Comparison of ENCODE assay signal across 16 mouse cellular contexts in genomic region chr16:86475145-86475544, GRCm38 (mm10).
DNase-seq lines count a peak whose midpoint lies in the region; ATAC-seq and TF ChIP-seq lines count a peak whose summit lies in the region.
"Had no signal": no experiment of that assay in that cellular context is flagged by ENCODE, and none has a peak within 500 bp of the region (broad histone marks: within the 10 kb centered on the region; RNA-seq: fewer than 3 reads in every experiment).

No protein-coding gene starts in this region.

- DNase-seq in adrenal gland, adult (ENCODE audit: inconsistent age in 2 of 2, low spot score in 1 of 2): peak; percentile 5 to 38
- DNase-seq in adrenal gland, adult 8-10 months: no peak
- peak; percentile 3 to 6 for DNase-seq in heart, postnatal 14 days
- no peak for DNase-seq in heart, embryonic 10.5 days (ENCODE audit: low spot score)
- DNase-seq in liver, adult 2 months (ENCODE audit: extremely low read depth, low read depth, low spot score): peak; percentile 2
- DNase-seq in liver, embryonic 11.5 days (ENCODE audit: low spot score): no peak
- DNase-seq in Muller cell, postnatal 12 days (ENCODE audit: inconsistent ontology term): no peak
- DNase-seq: cerebellum, adult 8-10 months; thymus, postnatal 14 days had no signal

- no peak overlapping the region for H3K4me3 ChIP-seq in heart, embryonic 10.5 days
- no peak overlapping the region for H3K4me3 ChIP-seq in liver, adult 2 months (ENCODE audit: insufficient read depth, low read depth, low read length)
- H3K4me3 ChIP-seq in liver, embryonic 11.5 days (ENCODE audit: low read depth, low read length): no peak overlapping the region
- H3K4me3 ChIP-seq in cortical plate, adult 2 months (ENCODE audit: insufficient read depth, low read length): no peak overlapping the region
- H3K4me3 ChIP-seq: embryonic facial prominence, embryonic 12.5 days; forebrain, embryonic 12.5 days; hindbrain, embryonic 15.5 days; lung, embryonic 15.5 days had no signal

- H3K79me2 ChIP-seq in liver, adult 2 months (ENCODE audit: control insufficient read depth, insufficient read depth, low read length): no peaks in the 10 kb centered on the region

- no peak for ATAC-seq in liver, embryonic 11.5 days (replicated peaks; ENCODE audit: low FRiP score)

- no peaks in the 10 kb centered on the region for H3K36me3 ChIP-seq in heart, embryonic 10.5 days
- no peaks in the 10 kb centered on the region for H3K36me3 ChIP-seq in liver, adult 2 months (ENCODE audit: control insufficient read depth, insufficient read depth, low read length)
- H3K36me3 ChIP-seq in liver, embryonic 11.5 days (ENCODE audit: control insufficient read depth, insufficient read depth, low read length): no peaks in the 10 kb centered on the region
- H3K36me3 ChIP-seq: embryonic facial prominence, embryonic 12.5 days; forebrain, embryonic 12.5 days; G1E; hindbrain, embryonic 15.5 days; lung, embryonic 15.5 days had no signal

- H3K9ac ChIP-seq in liver, adult 2 months (ENCODE audit: low read depth, low read length): no peak overlapping the region
- H3K9ac ChIP-seq in liver, embryonic 11.5 days (ENCODE audit: low read depth, low read length): no peak overlapping the region
- H3K9ac ChIP-seq: embryonic facial prominence, embryonic 12.5 days; forebrain, embryonic 12.5 days; hindbrain, embryonic 15.5 days; lung, embryonic 15.5 days had no signal

- H3K4me2 ChIP-seq in liver, embryonic 11.5 days: no peak overlapping the region
- H3K4me2 ChIP-seq: embryonic facial prominence, embryonic 12.5 days; forebrain, embryonic 12.5 days; heart, embryonic 11.5 days; hindbrain, embryonic 15.5 days; lung, embryonic 15.5 days had no signal

- H3K27ac ChIP-seq in heart, embryonic 10.5 days: no peak overlapping the region
- H3K27ac ChIP-seq in liver, adult 2 months (replicated peaks; ENCODE audit: insufficient read depth, low read depth, low read length): no peak overlapping the region
- H3K27ac ChIP-seq in liver, embryonic 11.5 days (ENCODE audit: low read depth, low read length): no peak overlapping the region
- no peak overlapping the region for H3K27ac ChIP-seq in cortical plate, adult 2 months (ENCODE audit: insufficient read depth, low read length)
- H3K27ac ChIP-seq: embryonic facial prominence, embryonic 12.5 days; forebrain, embryonic 12.5 days; hindbrain, embryonic 15.5 days; lung, embryonic 15.5 days had no signal

- TF ChIP-seq POLR2A in liver, adult 2 months (IDR thresholded peaks at IDR 0.05; ENCODE audit: extremely low read depth, insufficient read depth, low read length): no peak
- TF ChIP-seq POLR2A in cortical plate, adult 2 months (IDR thresholded peaks at IDR 0.05; ENCODE audit: extremely low read depth, insufficient read depth, low read length): no peak

- intact Hi-C loops in heart, postnatal 14 days (cut with DNase I): no loop called here

- no peaks in the 10 kb centered on the region for H3K27me3 ChIP-seq in heart, embryonic 10.5 days (ENCODE audit: insufficient read depth, poor library complexity, severe bottlenecking)
- no peaks in the 10 kb centered on the region for H3K27me3 ChIP-seq in liver, adult 2 months (ENCODE audit: control insufficient read depth, insufficient read depth, low read length)
- no peaks in the 10 kb centered on the region for H3K27me3 ChIP-seq in liver, embryonic 11.5 days (replicated peaks; ENCODE audit: control insufficient read depth, insufficient read depth, low read length)
- H3K27me3 ChIP-seq: embryonic facial prominence, embryonic 12.5 days; forebrain, embryonic 12.5 days; hindbrain, embryonic 15.5 days; lung, embryonic 15.5 days had no signal

- no peaks in the 10 kb centered on the region for H3K4me1 ChIP-seq in heart, embryonic 10.5 days
- no peaks in the 10 kb centered on the region for H3K4me1 ChIP-seq in liver, adult 2 months (ENCODE audit: control insufficient read depth, insufficient read depth, low read length)
- no peaks in the 10 kb centered on the region for H3K4me1 ChIP-seq in liver, embryonic 11.5 days (replicated peaks; ENCODE audit: control insufficient read depth, insufficient read depth, low read length)
- no peaks in the 10 kb centered on the region for H3K4me1 ChIP-seq in cortical plate, adult 2 months (ENCODE audit: control insufficient read depth, insufficient read depth, low read length)
- H3K4me1 ChIP-seq: embryonic facial prominence, embryonic 12.5 days; forebrain, embryonic 12.5 days; hindbrain, embryonic 15.5 days; lung, embryonic 15.5 days had no signal

- H3K9me3 ChIP-seq in heart, embryonic 10.5 days: no peaks in the 10 kb centered on the region
- H3K9me3 ChIP-seq in liver, embryonic 11.5 days (ENCODE audit: control insufficient read depth, low read length): no peaks in the 10 kb centered on the region
- H3K9me3 ChIP-seq: embryonic facial prominence, embryonic 12.5 days; forebrain, embryonic 12.5 days; G1E; hindbrain, embryonic 15.5 days; lung, embryonic 15.5 days had no signal

- TF ChIP-seq CTCF in liver, adult 2 months (IDR thresholded peaks at IDR 0.05; ENCODE audit: low read depth, low read length): no peak
- TF ChIP-seq CTCF in cortical plate, adult 2 months (IDR thresholded peaks at IDR 0.05; ENCODE audit: extremely low read depth, insufficient read depth, low read length): peak; percentile 13; the same call in 1 of the 2 replicates

- WGBS in heart, embryonic 10.5 days: 53% methylated on average over 1 of the region's 1 CpGs
- 53% methylated on average over 1 of the region's 1 CpGs for WGBS in liver, adult 2 months
- 50% methylated on average over 1 of the region's 1 CpGs for WGBS in liver, embryonic 11.5 days

Comparison
In these comparisons a context has a peak if more than half of its experiments do, and no peak if none do; other contexts are left out.
1. DNase-seq: peak in adrenal gland, adult (2 of 2), heart, postnatal 14 days (2 of 2) and liver, adult 2 months (single experiment); none in adrenal gland, adult 8-10 months (single experiment), heart, embryonic 10.5 days (single experiment), liver, embryonic 11.5 days (single experiment) and Muller cell, postnatal 12 days (single experiment).